Mouse (Mus musculus): ENCODE data around the gene Arid5b. TPM values are rescaled to one million over a fixed set of nuclear protein-coding genes. Genes with fewer than 3 reads are reported as not detected.

The Arid5b gene
- polyA plus RNA-seq, 1 experiment: 14.3 TPM

GRCm38 (mm10) chr10:68110182-68110581, 168.4 kb downstream of the Arid5b start:
- Histone ChIP-seq H3K4me1 (ENCODE audit: control insufficient read depth, insufficient read depth, low read length) (no peaks in the 10 kb centered on the region), H3K27ac (ENCODE audit: control insufficient read depth, insufficient read depth, low read depth, low read length, poor library complexity) (no peak overlapping the region), H3K4me3 (replicated peaks; ENCODE audit: control insufficient read depth, low read depth, low read length) (no peak overlapping the region)
- 90% methylated on average over 8 of the region's 8 CpGs for WGBS
- TF ChIP-seq CTCF (IDR thresholded peaks at IDR 0.05; ENCODE audit: control insufficient read depth, insufficient read depth, low read length) (no peak), POLR2A (IDR thresholded peaks at IDR 0.05; ENCODE audit: borderline replicate concordance, control insufficient read depth, low read depth, low read length) (no peak)

GRCm38 (mm10) chr10:68109651-68110050, 168.9 kb downstream of the Arid5b start:
- Histone ChIP-seq H3K4me3 (replicated peaks; ENCODE audit: control insufficient read depth, low read depth, low read length) (no peak overlapping the region), H3K27ac (ENCODE audit: control insufficient read depth, insufficient read depth, low read depth, low read length, poor library complexity) (no peak overlapping the region), H3K4me1 (ENCODE audit: control insufficient read depth, insufficient read depth, low read length) (peaks cover under 1% of the 10 kb centered on the region; the same call in 1 of the 2 replicates)
- TF ChIP-seq POLR2A (IDR thresholded peaks at IDR 0.05; ENCODE audit: borderline replicate concordance, control insufficient read depth, low read depth, low read length) (no peak), CTCF (IDR thresholded peaks at IDR 0.05; ENCODE audit: control insufficient read depth, insufficient read depth, low read length) (no peak)
- 89% methylated on average over 1 of the region's 1 CpGs for WGBS

GRCm38 (mm10) chr10:68107716-68108115, 170.8 kb downstream of the Arid5b start:
- no peak overlapping the region for H3K27ac ChIP-seq (ENCODE audit: control insufficient read depth, insufficient read depth, low read depth, low read length, poor library complexity)
- 92% methylated on average over 6 of the region's 6 CpGs for WGBS
- TF ChIP-seq POLR2A (IDR thresholded peaks at IDR 0.05; ENCODE audit: borderline replicate concordance, control insufficient read depth, low read depth, low read length) (no peak), CTCF (IDR thresholded peaks at IDR 0.05; ENCODE audit: control insufficient read depth, insufficient read depth, low read length) (no peak)
- no peak overlapping the region for H3K4me3 ChIP-seq (replicated peaks; ENCODE audit: control insufficient read depth, low read depth, low read length)
- peaks cover 2% of the 10 kb centered on the region; the same call in 1 of the 2 replicates for H3K4me1 ChIP-seq (ENCODE audit: control insufficient read depth, insufficient read depth, low read length)

- TF ChIP-seq POLR2A (IDR thresholded peaks at IDR 0.05; ENCODE audit: borderline replicate concordance, control insufficient read depth, low read depth, low read length) (no peak), CTCF (IDR thresholded peaks at IDR 0.05; ENCODE audit: control insufficient read depth, insufficient read depth, low read length) (no peak)
- Histone ChIP-seq H3K4me3 (replicated peaks; ENCODE audit: control insufficient read depth, low read depth, low read length) (no peak overlapping the region), H3K27ac (ENCODE audit: control insufficient read depth, insufficient read depth, low read depth, low read length, poor library complexity) (no peak overlapping the region), H3K4me1 (ENCODE audit: control insufficient read depth, insufficient read depth, low read length) (peaks cover 2% of the 10 kb centered on the region; the same call in 1 of the 2 replicates)
- 81% methylated on average over 9 of the region's 9 CpGs for WGBS
Observed at GRCm38 (mm10) chr10:68106351-68106950, 172.1 kb downstream of the Arid5b start.

- Histone ChIP-seq H3K27ac (ENCODE audit: control insufficient read depth, insufficient read depth, low read depth, low read length, poor library complexity) (no peak overlapping the region), H3K4me3 (replicated peaks; ENCODE audit: control insufficient read depth, low read depth, low read length) (no peak overlapping the region), H3K4me1 (ENCODE audit: control insufficient read depth, insufficient read depth, low read length) (peaks cover 2% of the 10 kb centered on the region; the same call in 1 of the 2 replicates)
- WGBS: 25% methylated on average over 14 of the region's 14 CpGs
- TF ChIP-seq POLR2A (IDR thresholded peaks at IDR 0.05; ENCODE audit: borderline replicate concordance, control insufficient read depth, low read depth, low read length) (no peak), CTCF (IDR thresholded peaks at IDR 0.05; ENCODE audit: control insufficient read depth, insufficient read depth, low read length) (no peak)
Observed at GRCm38 (mm10) chr10:68104881-68105781, 173.4 kb downstream of the Arid5b start.

- no peak overlapping the region for H3K4me3 ChIP-seq (replicated peaks; ENCODE audit: control insufficient read depth, low read depth, low read length)
- H3K27ac ChIP-seq (ENCODE audit: control insufficient read depth, insufficient read depth, low read depth, low read length, poor library complexity): no peak overlapping the region
- 22% methylated on average over 2 of the region's 2 CpGs for WGBS
- no peak for TF ChIP-seq CTCF (IDR thresholded peaks at IDR 0.05; ENCODE audit: control insufficient read depth, insufficient read depth, low read length)
- TF ChIP-seq POLR2A (IDR thresholded peaks at IDR 0.05; ENCODE audit: borderline replicate concordance, control insufficient read depth, low read depth, low read length): no peak
- peaks cover 2% of the 10 kb centered on the region; the same call in 1 of the 2 replicates for H3K4me1 ChIP-seq (ENCODE audit: control insufficient read depth, insufficient read depth, low read length)
Observed at GRCm38 (mm10) chr10:68104481-68104880, 174.1 kb downstream of the Arid5b start.

- TF ChIP-seq POLR2A (IDR thresholded peaks at IDR 0.05; ENCODE audit: borderline replicate concordance, control insufficient read depth, low read depth, low read length) (no peak), CTCF (IDR thresholded peaks at IDR 0.05; ENCODE audit: control insufficient read depth, insufficient read depth, low read length) (no peak)
Observed at GRCm38 (mm10) chr10:68103988-68104387, 174.6 kb downstream of the Arid5b start.

More at GRCm38 (mm10) chr10:68103988-68104387, 174.6 kb downstream of the Arid5b start:
- Histone ChIP-seq H3K4me1 (ENCODE audit: control insufficient read depth, insufficient read depth, low read length) (peaks cover 2% of the 10 kb centered on the region; the same call in 1 of the 2 replicates), H3K4me3 (replicated peaks; ENCODE audit: control insufficient read depth, low read depth, low read length) (no peak overlapping the region), H3K27ac (ENCODE audit: control insufficient read depth, insufficient read depth, low read depth, low read length, poor library complexity) (no peak overlapping the region)
- 52% methylated on average over 5 of the region's 5 CpGs for WGBS
